Mouse (Mus musculus) forebrain, embryonic 11.5 days (tissue): ENCODE measurements at regions not wholly inside any gene's neighbourhood (a gene's known extent, or its start where the extent isn't known, plus 50 kb on each side); places are given as distances from the start of the nearest gene placed in this dataset.

ENCODE experiments used
- ATAC-seq: fragments of 200-750 bp; cut with Nextera tagmentation; replicated peaks from 2 replicates; pipeline ENCODE4 v1.8.0; 2017; ENCODE audit warnings: moderate TSS enrichment; ENCODE audit not compliant: low FRiP score
- DNase-seq: peaks from one replicate; pipeline ENCODE4 v3.0.0-alpha.2; 2017; ENCODE audit warnings: low spot score
- H3K27ac ChIP-seq: fragments of 300-500 bp; sonication (generic); 2 replicates; pipeline ENCODE4 v1.5.1; 2014; ENCODE audit warnings: low read depth, low read length
- H3K27me3 ChIP-seq: fragments of 300-500 bp; sonication (generic); 2 replicates; pipeline ENCODE4 v1.6.1; 2014; ENCODE audit warnings: mild to moderate bottlenecking, low read length, mixed read lengths; ENCODE audit not compliant: control insufficient read depth, insufficient read depth
- H3K36me3 ChIP-seq: fragments of 300-500 bp; sonication (generic); 2 replicates; pipeline ENCODE4 v1.6.1; 2014; ENCODE audit warnings: mild to moderate bottlenecking, low read length, moderate library complexity, mixed read lengths; ENCODE audit not compliant: control insufficient read depth, insufficient read depth
- H3K4me1 ChIP-seq: fragments of 300-500 bp; sonication (generic); replicated peaks from 2 replicates; pipeline ENCODE4 v1.6.1; 2014; ENCODE audit warnings: low read length, mixed read lengths; ENCODE audit not compliant: control insufficient read depth, insufficient read depth
- H3K4me2 ChIP-seq: fragments of 300-500 bp; sonication (generic); 2 replicates; pipeline ENCODE4 v1.6.1; 2014; ENCODE audit warnings: low read depth, mild to moderate bottlenecking, low read length, moderate library complexity, mixed read lengths; ENCODE audit not compliant: severe bottlenecking
- H3K4me3 ChIP-seq: fragments of 300-500 bp; sonication (generic); 2 replicates; pipeline ENCODE4 v1.5.1; 2014; ENCODE audit warnings: low read depth, low read length
- H3K9ac ChIP-seq: fragments of 300-500 bp; sonication (generic); 2 replicates; pipeline ENCODE4 v1.6.1; 2014; ENCODE audit warnings: low read length
- H3K9me3 ChIP-seq: fragments of 300-500 bp; sonication (generic); 2 replicates; pipeline ENCODE4 v1.6.1; 2016; ENCODE audit warnings: low read length, mixed read lengths; ENCODE audit not compliant: control insufficient read depth
- WGBS: fragments of 180-500 bp; shearing (Covaris S2); extraction: QIAGEN DNeasy Blood & Tissue Kit; methylation state at CpG from one replicate; pipeline ENCODE4 v1.1.7; 2014; 5-methylcytosine and 5-hydroxymethylcytosine counted together

DNA sequence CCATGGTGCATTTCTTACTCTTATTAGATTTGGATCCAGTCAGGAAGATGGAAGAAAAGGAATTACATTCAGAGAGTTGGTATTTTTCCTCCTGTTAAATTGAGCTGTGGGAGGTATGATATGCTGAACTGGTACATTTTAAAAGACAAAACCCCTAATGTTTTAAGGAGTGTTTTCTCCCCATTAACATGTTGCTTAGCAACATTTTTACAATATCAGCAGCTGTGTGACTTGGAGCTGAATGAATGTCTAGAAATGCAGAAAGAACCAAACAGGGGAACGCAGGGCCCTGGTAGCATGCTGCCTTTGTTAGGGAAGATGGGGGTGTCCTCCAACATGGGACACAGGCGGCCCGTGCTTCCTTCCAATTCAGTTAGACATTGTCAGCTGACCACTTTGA, 257.5 kb upstream of the Gria1 start:
- DNase-seq (no peak), ATAC-seq (no peak)
- Histone ChIP-seq H3K9ac (no peak overlapping the region), H3K4me1 (peaks cover 3% of the 10 kb centered on the region; the same call in 1 of the 2 replicates), H3K4me3 (no peak overlapping the region), H3K27me3 (no peaks in the 10 kb centered on the region), H3K27ac (no peak overlapping the region), H3K36me3 (no peaks in the 10 kb centered on the region), H3K4me2 (no peak overlapping the region), H3K9me3 (no peaks in the 10 kb centered on the region)
- whole genome bisulfite sequencing: 71% methylated on average over 3 of the region's 3 CpGs

DNA sequence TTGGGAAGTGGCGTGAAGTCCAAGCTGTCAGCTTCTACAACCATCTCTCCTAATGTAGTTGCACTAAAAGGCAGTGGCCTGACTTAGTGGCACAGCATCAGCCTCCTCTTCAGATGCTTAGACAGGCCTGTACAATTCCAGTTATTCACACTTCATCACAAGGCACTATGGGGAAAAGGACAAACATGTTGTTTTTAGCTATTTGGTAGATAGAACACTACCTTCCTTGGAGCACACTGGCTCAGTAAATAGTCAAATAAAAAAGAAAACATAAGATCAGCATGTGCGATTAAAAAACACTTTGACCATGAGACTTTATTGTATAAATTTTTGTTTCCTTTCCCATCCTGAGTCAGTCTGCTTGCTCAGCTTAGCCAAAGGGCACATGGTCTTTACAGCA, 250.7 kb upstream of the Gria1 start:
- no peak overlapping the region for H3K9ac ChIP-seq
- 91% methylated on average over 2 of the region's 2 CpGs for WGBS
- no peaks in the 10 kb centered on the region for H3K36me3 ChIP-seq
- H3K4me3 ChIP-seq: no peak overlapping the region
- no peak overlapping the region for H3K4me2 ChIP-seq
- no peak overlapping the region for H3K27ac ChIP-seq
- H3K27me3 ChIP-seq: no peaks in the 10 kb centered on the region
- no peak for DNase-seq
- ATAC-seq: no peak
- H3K9me3 ChIP-seq: no peaks in the 10 kb centered on the region
- H3K4me1 ChIP-seq: no peaks in the 10 kb centered on the region

DNA sequence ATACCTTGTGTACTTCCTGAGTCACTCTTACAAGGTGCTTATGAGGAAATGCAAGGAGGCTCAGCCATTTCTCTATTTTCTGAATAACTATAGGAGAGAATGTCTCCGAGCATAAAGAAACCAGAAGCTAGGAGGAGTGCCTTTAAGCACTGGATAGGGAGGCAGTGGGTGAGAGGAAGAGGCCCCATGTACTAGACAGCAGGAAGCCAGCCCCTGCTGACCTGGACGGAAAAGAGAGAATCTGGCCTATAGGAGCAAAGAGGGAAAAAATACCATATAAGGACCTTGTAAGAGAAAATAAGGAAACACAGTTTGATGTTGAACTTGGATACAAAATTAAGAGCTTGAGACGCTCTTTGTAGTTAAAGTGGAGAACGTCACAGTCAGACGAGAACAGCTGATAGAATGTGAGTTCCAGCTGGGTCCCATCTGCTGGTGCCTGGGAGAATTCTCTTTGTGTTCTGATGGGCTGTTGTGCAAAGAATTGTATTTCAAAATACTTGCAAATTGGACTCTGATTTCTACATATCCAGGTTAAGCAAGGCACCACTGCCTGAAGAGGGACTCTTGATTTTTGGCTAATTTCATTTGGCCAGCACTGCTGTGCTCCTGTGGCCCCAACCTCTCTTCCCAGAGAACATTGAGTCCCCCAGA, 248.6 kb upstream of the Gria1 start:
- Histone ChIP-seq H3K36me3 (no peaks in the 10 kb centered on the region), H3K27ac (no peak overlapping the region), H3K4me2 (no peak overlapping the region), H3K9me3 (no peaks in the 10 kb centered on the region), H3K4me3 (no peak overlapping the region), H3K9ac (no peak overlapping the region), H3K27me3 (no peaks in the 10 kb centered on the region), H3K4me1 (no peaks in the 10 kb centered on the region)
- no peak for ATAC-seq
- DNase-seq: no peak
- WGBS: 68% methylated on average over 5 of the region's 5 CpGs

DNA sequence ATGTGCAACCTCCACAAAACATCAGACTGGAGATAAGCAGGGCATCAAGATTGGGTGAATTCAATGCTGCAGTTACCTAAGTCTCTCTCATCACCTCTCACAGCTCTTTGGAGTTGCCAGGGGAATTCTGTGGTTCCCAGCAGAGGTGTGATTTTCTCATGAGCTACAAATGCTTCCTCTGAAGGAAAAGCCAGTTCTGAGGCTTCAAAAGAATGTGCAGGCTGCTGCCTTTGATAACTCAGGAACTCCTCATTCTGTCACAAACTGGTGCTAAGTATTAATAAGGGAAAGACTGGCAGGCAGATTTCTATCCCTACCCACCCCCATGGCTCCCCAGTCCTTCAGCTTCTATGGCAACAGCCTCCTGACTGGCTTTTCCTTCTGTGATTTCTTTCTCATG, 243.8 kb upstream of the Gria1 start:
- no peak for ATAC-seq
- Histone ChIP-seq H3K4me2 (no peak overlapping the region), H3K27ac (no peak overlapping the region), H3K4me1 (no peaks in the 10 kb centered on the region), H3K9me3 (no peaks in the 10 kb centered on the region), H3K9ac (no peak overlapping the region), H3K36me3 (no peaks in the 10 kb centered on the region), H3K4me3 (no peak overlapping the region), H3K27me3 (no peaks in the 10 kb centered on the region)
- no peak for DNase-seq

DNA sequence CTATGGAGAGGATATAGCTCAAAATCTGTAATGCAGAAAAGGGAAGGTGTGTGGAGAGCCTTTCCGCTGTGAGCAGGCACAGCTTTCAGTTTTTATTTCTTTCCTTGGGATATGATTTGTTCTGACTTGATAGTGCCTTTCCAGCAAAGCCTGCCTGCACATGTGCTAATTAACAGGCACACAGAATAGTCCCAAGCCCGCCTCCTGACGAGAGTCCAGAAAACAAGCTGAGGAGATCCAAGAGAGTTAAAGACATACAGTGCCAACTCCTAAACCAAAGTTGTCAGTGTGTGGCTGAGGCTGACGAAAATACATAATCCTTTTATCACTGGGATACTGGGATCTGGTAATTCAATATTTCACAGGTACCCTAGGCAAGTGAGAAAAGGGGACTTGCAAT, 224.8 kb upstream of the Gria1 start:
- no peaks in the 10 kb centered on the region for H3K27me3 ChIP-seq
- H3K4me1 ChIP-seq: no peaks in the 10 kb centered on the region
- H3K27ac ChIP-seq: no peak overlapping the region
- no peak overlapping the region for H3K4me2 ChIP-seq
- H3K9ac ChIP-seq: no peak overlapping the region
- WGBS: 67% methylated on average over 4 of the region's 4 CpGs
- no peak overlapping the region for H3K4me3 ChIP-seq
- no peaks in the 10 kb centered on the region for H3K36me3 ChIP-seq
- DNase-seq: no peak
- ATAC-seq: no peak
- no peaks in the 10 kb centered on the region for H3K9me3 ChIP-seq

DNA sequence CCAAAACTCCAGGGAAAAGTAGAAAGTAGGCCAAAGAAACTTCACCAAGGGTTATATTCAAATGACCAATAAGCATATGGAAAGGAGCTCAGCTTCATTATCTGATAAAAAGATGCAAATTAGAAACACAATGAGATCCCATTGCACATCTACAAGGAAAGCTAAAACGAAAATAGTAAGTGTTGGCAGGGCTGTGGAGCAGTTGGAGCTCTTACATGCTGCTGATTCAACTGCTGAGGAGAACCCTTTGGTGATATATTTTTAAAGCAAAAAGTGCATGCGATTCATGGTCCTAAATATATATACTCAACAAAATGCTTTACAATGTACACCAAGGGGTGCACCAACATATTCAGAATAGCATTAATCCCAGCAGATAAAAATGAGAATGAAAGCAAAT, 218.5 kb upstream of the Gria1 start:
- Histone ChIP-seq H3K9me3 (no peaks in the 10 kb centered on the region), H3K27ac (no peak overlapping the region), H3K4me3 (no peak overlapping the region), H3K27me3 (no peaks in the 10 kb centered on the region), H3K9ac (no peak overlapping the region), H3K4me2 (no peak overlapping the region), H3K4me1 (no peaks in the 10 kb centered on the region), H3K36me3 (no peaks in the 10 kb centered on the region)
- no peak for DNase-seq
- no peak for ATAC-seq
- 80% methylated on average over 2 of the region's 2 CpGs for WGBS

DNA sequence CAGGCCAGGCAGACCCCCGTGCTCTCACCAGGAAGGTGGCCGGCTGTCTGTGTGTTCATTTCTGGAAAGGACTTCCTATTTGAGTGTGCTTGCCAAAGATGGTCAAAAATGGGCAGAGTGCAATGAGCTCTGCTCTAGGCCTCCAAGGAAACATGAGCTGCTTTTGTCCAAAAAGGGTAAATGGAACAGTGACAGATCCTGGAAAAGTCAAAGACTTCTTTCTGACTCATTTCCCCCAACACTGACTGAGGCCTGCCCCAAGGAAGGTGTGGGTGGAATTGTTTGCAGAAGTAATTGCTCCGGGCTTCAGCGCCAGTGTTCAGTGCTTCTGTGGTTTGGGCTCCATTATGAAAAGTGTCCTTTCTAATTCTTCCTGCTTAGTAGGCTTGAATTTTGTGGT, 203.9 kb upstream of the Gria1 start:
- WGBS: 94% methylated on average over 4 of the region's 4 CpGs
- no peak for DNase-seq

DNA sequence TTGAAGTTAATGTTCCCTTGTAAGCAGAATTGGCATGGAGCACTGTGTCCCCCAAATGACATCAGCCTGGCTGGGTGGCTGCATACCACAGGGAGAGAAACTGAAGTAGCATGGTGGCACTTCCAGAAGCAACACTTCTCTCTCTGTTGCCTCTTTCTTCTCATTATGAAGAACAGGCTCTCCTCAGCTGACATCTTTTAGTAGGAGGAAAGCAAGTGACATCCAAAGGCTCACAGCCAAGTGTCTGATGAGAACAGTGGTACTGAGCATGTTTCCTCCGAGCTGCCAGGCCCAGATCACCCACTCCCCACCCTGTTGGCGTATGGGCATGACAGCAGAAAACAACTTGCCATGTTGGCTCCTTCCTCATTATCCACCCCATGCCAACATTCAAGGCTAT, 201.0 kb upstream of the Gria1 start:
- H3K36me3 ChIP-seq: no peaks in the 10 kb centered on the region
- H3K27me3 ChIP-seq: no peaks in the 10 kb centered on the region
- no peak for ATAC-seq
- H3K9ac ChIP-seq: no peak overlapping the region
- H3K4me1 ChIP-seq: no peaks in the 10 kb centered on the region
- H3K9me3 ChIP-seq: no peaks in the 10 kb centered on the region
- no peak for DNase-seq
- H3K27ac ChIP-seq: no peak overlapping the region
- 91% methylated on average over 2 of the region's 2 CpGs for WGBS
- H3K4me3 ChIP-seq: no peak overlapping the region
- H3K4me2 ChIP-seq: no peak overlapping the region

More for the DNA sequence above, 203.9 kb upstream of the Gria1 start:
- no peak overlapping the region for H3K4me3 ChIP-seq
- no peaks in the 10 kb centered on the region for H3K36me3 ChIP-seq
- H3K9me3 ChIP-seq: no peaks in the 10 kb centered on the region
- H3K27me3 ChIP-seq: no peaks in the 10 kb centered on the region
- no peaks in the 10 kb centered on the region for H3K4me1 ChIP-seq
- H3K9ac ChIP-seq: no peak overlapping the region
- ATAC-seq: no peak
- no peak overlapping the region for H3K27ac ChIP-seq
- H3K4me2 ChIP-seq: no peak overlapping the region

DNA sequence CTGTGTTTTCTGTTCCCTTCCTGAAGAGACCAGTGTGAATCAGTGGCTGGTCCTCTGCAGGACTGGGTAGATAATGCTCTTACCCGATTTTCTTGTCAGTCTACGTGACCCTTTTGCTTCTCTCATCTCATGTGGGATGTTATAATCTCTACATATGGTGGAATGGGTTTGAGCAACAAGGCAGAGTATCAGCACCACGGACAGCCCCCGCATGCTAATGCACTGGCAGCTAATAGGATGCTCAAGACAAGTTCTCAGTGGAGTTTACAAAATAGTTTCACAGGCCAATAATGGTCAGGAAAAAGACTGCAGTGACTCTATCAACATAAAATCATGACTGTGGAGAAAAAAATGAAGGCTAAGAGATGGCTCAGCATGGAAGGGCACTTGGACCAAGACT, 199.1 kb upstream of the Gria1 start:
- H3K4me1 ChIP-seq: no peaks in the 10 kb centered on the region
- DNase-seq (peak; percentile 59), ATAC-seq (no peak)
- no peak overlapping the region for H3K9ac ChIP-seq
- no peaks in the 10 kb centered on the region for H3K27me3 ChIP-seq
- H3K27ac ChIP-seq: no peak overlapping the region
- H3K9me3 ChIP-seq: no peaks in the 10 kb centered on the region
- WGBS: 45% methylated on average over 4 of the region's 4 CpGs
- H3K4me2 ChIP-seq: no peak overlapping the region
- H3K36me3 ChIP-seq: no peaks in the 10 kb centered on the region
- no peak overlapping the region for H3K4me3 ChIP-seq
